Mouse (Mus musculus): ENCODE measurements around the gene Card14. TPM values are rescaled to one million over a fixed set of nuclear protein-coding genes. Genes with fewer than 3 reads are reported as not detected.
A peak's percentile ranks its signal among the peaks of the same experiment; 100 is the strongest.
"Not testable (repeated sequence)": the region's sequence is repeated elsewhere in the genome, so short reads cannot be mapped to it uniquely, and the experiment has no call there.

Gene Card14
- polyA plus RNA-seq, 1 experiment from 2014 or later, result 0.26 TPM

DNA sequence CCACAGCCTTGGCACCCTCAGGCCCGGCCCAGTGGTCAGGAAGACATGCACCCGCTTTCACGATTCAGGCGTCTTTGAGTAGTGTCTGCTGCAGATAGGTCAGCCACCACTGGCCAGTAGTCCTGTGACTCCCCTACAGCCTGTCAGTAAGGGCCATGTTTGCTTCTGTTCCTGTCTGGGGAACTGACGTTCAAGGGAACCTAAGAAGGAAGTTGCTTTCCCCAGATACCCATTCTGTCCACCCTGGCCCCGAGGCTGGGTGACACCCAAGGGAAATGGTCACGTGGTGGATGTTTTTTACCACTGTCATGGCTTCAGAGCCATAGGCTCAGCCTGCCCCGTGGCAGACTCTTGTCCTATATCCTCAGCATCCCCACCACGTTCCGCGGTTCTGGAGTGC is 69.8 kb downstream of the Card14 start:
- H3K27ac ChIP-seq, result no peak overlapping the region
- H3K4me3 ChIP-seq, result no peak overlapping the region
- no peak for ATAC-seq
- H3K9me3 ChIP-seq (replicated peaks), result no peaks in the 10 kb centered on the region
- no peaks in the 10 kb centered on the region for H3K27me3 ChIP-seq (replicated peaks)
- 68% methylated on average over 11 of the region's 11 CpGs for WGBS (ENCODE audit: insufficient replicate concordance)
- peaks cover 34% of the 10 kb centered on the region for H3K4me1 ChIP-seq
- peaks cover 17% of the 10 kb centered on the region; the same call in 1 of the 2 replicates for H3K36me3 ChIP-seq
- H3K4me2 ChIP-seq, result no peak overlapping the region
- no peak overlapping the region for H3K9ac ChIP-seq

DNA sequence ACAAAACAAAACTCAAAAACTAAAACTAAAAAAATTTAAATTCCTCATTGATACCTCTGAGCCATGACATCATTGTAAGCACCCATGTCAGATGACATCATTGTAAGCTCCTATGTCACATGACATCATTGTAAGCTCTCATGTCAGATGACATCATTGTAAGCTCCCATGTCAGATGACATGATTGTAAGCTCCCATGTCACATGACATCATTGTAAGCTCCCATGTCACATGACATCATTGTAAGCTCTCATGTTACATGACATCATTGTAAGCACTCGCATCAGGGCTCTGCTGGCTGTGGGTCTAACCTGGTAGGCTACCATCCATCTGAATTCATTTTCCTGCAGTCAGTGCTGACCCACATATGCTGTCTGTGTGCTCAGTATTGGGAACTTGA is 71.0 kb downstream of the Card14 start:
- H3K4me3 ChIP-seq, result no peak overlapping the region
- no peak overlapping the region for H3K27ac ChIP-seq
- ATAC-seq, result no peak
- H3K9me3 ChIP-seq (replicated peaks), result no peaks in the 10 kb centered on the region
- H3K9ac ChIP-seq, result no peak overlapping the region
- peaks cover 33% of the 10 kb centered on the region for H3K4me1 ChIP-seq
- H3K27me3 ChIP-seq (replicated peaks), result no peaks in the 10 kb centered on the region
- peaks cover 17% of the 10 kb centered on the region; the same call in 1 of the 2 replicates for H3K36me3 ChIP-seq
- no peak overlapping the region for H3K4me2 ChIP-seq
- WGBS (ENCODE audit: insufficient replicate concordance), result 82% methylated on average over 1 of the region's 1 CpGs

DNA sequence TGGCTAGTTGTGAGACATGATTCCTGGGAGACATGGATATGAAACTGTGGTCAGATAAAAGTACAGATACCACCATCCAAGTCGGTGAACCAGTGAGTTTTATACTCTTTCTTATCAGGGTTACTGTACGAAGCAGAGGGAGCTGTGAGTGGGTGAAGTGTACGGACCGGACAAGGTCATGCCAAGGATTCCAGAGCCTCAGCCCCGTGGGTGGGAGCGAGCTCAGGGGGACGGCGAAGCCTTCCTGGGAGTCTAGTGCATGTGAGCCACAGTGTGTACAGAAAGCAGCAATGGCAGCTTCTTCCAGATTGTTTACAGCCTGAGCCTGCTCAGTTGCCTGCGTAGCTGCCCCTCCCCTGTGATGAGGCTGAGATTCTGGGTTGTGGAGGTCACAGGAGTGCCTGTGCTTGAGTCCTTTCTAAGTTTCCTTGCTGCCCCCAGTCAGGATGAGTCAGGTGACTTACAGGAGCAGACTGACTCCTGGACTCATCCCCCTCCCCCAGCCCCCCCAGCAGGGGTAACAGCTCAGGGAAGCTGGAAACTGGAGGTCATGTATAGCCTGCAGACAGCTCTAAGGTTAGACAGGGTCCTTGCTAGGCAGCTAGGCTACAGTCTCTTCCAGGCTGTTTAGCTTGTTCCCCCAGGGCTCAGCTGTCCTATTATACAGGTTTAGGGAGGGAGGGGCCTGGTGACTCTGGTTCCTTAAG is 74.2 kb downstream of the Card14 start:
- no peak for ATAC-seq
- peaks cover 17% of the 10 kb centered on the region; the same call in 1 of the 2 replicates for H3K36me3 ChIP-seq
- 62% methylated on average over 9 of the region's 9 CpGs for WGBS (ENCODE audit: insufficient replicate concordance)
- H3K27ac ChIP-seq, result no peak overlapping the region
- H3K4me2 ChIP-seq, result no peak overlapping the region
- H3K4me1 ChIP-seq, result peaks cover 17% of the 10 kb centered on the region
- no peak overlapping the region for H3K4me3 ChIP-seq
- H3K9me3 ChIP-seq (replicated peaks), result no peaks in the 10 kb centered on the region
- no peak overlapping the region for H3K9ac ChIP-seq
- no peaks in the 10 kb centered on the region; the same call in 1 of the 2 replicates for H3K27me3 ChIP-seq (replicated peaks)

DNA sequence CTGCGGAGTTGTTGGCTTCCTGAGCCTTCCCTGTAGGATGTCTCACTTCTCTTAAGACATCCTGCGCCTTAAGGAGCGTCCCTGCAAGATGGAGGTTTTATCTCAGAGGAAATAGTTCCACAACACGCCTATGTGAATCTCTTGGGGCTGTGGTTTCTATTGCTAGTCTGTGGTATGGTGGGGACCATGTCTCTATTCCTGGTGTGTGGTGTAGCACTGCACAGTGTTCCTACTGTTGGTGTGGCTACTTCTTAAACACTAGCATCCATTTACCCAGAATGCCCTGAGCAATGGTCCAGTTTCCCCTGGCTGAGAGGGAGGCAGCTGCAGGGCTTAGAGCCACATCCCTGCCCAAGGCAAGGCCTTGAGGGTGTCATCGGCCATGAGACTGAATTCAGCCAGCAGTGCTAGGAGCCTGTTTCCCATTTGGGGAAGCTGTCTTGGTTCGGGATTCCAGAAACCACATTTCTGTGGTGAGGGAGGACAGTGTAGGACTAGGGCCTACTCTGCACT is 74.8 kb downstream of the Card14 start:
- H3K27me3 ChIP-seq (replicated peaks), result no peaks in the 10 kb centered on the region; the same call in 1 of the 2 replicates
- peaks cover 17% of the 10 kb centered on the region; the same call in 1 of the 2 replicates for H3K4me1 ChIP-seq
- no peak overlapping the region for H3K4me2 ChIP-seq
- H3K9ac ChIP-seq, result no peak overlapping the region
- H3K27ac ChIP-seq, result no peak overlapping the region
- peaks cover 13% of the 10 kb centered on the region; the same call in 1 of the 2 replicates for H3K36me3 ChIP-seq
- ATAC-seq, result no peak
- WGBS (ENCODE audit: insufficient replicate concordance), result 36% methylated on average over 6 of the region's 6 CpGs
- no peaks in the 10 kb centered on the region for H3K9me3 ChIP-seq (replicated peaks)
- H3K4me3 ChIP-seq, result no peak overlapping the region

DNA sequence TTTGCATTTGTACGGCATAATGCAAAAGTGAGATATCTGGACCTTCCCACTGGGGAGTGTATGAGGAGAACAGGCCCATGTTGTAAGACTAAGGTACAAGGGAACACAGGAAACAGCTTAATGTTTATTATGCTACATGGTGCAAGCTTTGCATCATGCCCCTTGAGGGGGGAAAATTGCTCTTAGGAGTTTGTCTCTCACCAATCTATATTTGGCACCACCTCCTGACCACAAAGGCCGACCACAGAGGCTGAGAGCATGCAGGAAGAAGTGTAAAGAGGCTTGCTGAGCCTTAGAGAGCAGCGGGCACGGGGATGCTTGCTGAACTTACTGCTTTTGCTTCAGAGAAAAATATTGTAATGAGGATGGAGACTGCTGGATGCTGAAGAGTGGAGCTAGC is 77.3 kb downstream of the Card14 start:
- H3K9me3 ChIP-seq (replicated peaks), result no peaks in the 10 kb centered on the region
- H3K9ac ChIP-seq, result no peak overlapping the region
- WGBS (ENCODE audit: insufficient replicate concordance), result 18% methylated on average over 4 of the region's 4 CpGs
- no peak overlapping the region for H3K27ac ChIP-seq
- no peak overlapping the region for H3K4me2 ChIP-seq
- H3K4me1 ChIP-seq, result peaks cover 22% of the 10 kb centered on the region; the same call in 1 of the 2 replicates
- H3K27me3 ChIP-seq (replicated peaks), result peaks cover 24% of the 10 kb centered on the region
- ATAC-seq, result no peak
- no peak overlapping the region for H3K4me3 ChIP-seq
- no peaks in the 10 kb centered on the region for H3K36me3 ChIP-seq

DNA sequence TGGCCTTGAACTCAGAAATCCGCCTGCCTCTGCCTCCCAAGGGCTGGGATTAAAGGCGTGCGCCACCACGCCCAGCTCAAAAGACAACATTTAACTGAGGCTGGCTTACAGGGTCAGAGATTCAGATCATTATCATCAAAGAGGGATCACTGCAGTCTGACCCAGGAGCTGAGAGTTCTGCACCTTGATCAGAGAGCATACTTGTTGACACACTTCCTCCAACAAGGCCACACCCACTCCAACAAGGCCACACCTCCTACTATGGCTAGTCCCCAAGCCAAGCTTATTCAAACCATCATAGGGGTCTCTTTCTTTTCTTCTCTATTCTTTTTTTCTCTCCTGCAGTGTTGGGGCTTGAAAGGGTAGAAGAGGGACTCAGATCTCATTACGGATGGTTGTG is 78.7 kb downstream of the Card14 start:
- Histone ChIP-seq H3K4me3 (no peak overlapping the region), H3K36me3 (no peaks in the 10 kb centered on the region), H3K27me3 (replicated peaks) (peaks cover 38% of the 10 kb centered on the region), H3K9ac (no peak overlapping the region), H3K9me3 (replicated peaks) (no peaks in the 10 kb centered on the region), H3K27ac (no peak overlapping the region), H3K4me2 (no peak overlapping the region), H3K4me1 (peaks cover 34% of the 10 kb centered on the region)
- ATAC-seq, result no peak
- WGBS (ENCODE audit: insufficient replicate concordance), result 86% methylated on average over 5 of the region's 5 CpGs

DNA sequence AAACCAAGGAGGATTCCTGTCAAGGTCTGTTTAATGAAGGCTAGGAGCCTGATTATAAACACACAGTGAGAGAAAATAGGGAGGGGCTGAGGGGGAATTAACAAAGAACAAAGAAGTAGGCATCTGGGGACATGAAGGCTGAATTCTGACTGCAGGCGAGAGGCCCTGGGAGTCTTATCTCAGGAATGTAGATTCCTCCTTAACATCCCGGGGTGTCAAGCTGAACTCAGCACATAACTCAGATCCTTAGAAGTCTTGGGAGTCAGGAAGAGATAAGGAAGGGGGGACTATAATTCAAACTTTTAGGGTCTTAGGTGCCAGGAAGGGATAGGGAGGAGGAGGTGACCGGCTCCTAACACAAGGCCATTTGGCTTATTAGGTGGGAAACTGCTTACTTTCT is 79.7 kb downstream of the Card14 start:
- WGBS (ENCODE audit: insufficient replicate concordance), result 21% methylated on average over 3 of the region's 3 CpGs
- H3K4me1 ChIP-seq, result peaks cover 34% of the 10 kb centered on the region
- not testable (repeated sequence) for H3K27ac ChIP-seq; H3K36me3 ChIP-seq; ATAC-seq; H3K9ac ChIP-seq; H3K9me3 ChIP-seq (replicated peaks); H3K4me2 ChIP-seq; H3K4me3 ChIP-seq
- H3K27me3 ChIP-seq (replicated peaks), result peaks cover 43% of the 10 kb centered on the region

DNA sequence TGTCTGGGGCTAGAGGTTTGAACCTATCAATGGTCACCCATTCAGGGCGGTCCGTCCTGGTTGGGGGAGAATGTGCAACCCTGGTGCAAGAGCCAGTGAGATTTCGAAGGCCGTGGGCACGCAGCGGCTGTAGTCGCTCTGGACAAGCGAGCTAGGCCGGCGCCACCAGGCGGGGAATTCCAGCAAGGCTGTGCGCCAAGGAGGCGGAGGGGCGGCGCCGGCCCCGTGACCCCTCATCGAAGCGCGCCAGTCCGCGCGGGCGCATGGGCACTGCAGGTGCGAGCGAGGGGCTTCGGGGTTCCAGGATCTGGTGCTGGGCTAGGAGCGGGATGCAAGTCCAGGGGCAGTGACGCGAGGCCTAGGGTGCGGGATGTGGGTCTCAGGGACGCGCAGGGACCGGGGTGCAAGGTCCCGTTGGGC is 82.3 kb downstream of the Card14 start:
- peak overlapping the region; percentile 81; the same call in 1 of the 2 replicates for H3K27ac ChIP-seq
- peak overlapping the region; percentile 80 for H3K4me3 ChIP-seq
- no peaks in the 10 kb centered on the region for H3K9me3 ChIP-seq (replicated peaks)
- H3K36me3 ChIP-seq, result no peaks in the 10 kb centered on the region
- peak overlapping the region; percentile 75 for H3K9ac ChIP-seq
- peaks cover 54% of the 10 kb centered on the region for H3K4me1 ChIP-seq
- peak overlapping the region; percentile 97 for H3K4me2 ChIP-seq
- WGBS (ENCODE audit: insufficient replicate concordance), result under 1% methylated on average over 35 of the region's 35 CpGs
- 0 out of 2 replicates have a peak, but pooled peaks have one; percentile 6 for ATAC-seq
- H3K27me3 ChIP-seq (replicated peaks), result peaks cover 43% of the 10 kb centered on the region

DNA sequence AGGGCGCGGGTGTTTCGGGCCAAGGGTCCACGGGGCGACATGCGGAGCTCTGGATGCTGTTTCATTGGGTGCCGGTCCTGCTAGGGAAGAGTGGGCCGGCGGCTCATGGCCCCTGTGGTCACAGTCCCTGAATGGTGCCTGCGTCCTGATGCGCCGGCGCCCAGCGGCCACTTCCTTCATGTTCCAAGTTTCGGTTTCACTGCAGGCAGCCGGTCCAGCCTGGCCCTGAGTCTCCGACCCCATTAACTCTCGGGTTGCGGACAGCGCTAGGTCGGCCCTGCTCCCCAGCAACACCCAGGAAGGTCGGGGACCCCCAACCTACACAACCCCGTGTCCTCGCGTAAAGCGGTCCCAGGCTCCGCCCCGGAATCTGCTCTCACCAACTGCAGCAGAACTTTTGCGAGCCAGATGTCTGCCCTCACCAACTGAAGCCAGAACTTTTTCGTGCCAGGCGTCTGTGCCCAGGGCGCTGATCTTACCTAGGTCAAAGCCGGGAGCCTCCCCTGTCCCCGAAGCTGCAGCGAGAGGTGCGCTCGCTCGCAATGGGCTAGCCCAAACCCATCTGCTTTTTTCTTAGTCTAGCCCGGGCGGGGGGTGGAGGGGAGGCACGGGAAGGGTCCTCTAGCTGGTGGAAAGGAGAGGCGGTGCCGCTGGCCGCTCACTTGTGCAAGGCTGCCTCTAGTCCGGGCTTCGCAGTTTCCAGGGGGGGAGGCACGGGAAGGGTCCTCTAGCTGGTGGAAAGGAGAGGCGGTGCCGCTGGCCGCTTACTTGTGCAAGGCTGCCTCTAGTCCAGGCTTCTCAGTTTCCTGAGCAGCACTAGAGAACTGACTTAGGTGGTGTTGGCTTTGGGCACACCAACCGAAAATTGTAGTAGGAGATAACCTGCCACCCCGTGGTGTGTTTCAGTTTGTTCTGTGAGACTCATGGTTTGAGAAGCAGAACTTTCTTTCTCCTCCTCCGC is 83.0 kb downstream of the Card14 start:
- no peaks in the 10 kb centered on the region for H3K9me3 ChIP-seq (replicated peaks)
- 2% methylated on average over 53 of the region's 53 CpGs for whole genome bisulfite sequencing (ENCODE audit: insufficient replicate concordance)
- H3K4me3 ChIP-seq, result peak overlapping the region; percentile 80
- peak overlapping the region; percentile 81 for H3K27ac ChIP-seq
- H3K27me3 ChIP-seq (replicated peaks), result peaks cover 43% of the 10 kb centered on the region
- ATAC-seq, result no peak
- peak overlapping the region; percentile 75 for H3K9ac ChIP-seq
- H3K36me3 ChIP-seq, result no peaks in the 10 kb centered on the region
- H3K4me1 ChIP-seq, result peaks cover 55% of the 10 kb centered on the region
- peak overlapping the region; percentile 97 for H3K4me2 ChIP-seq

DNA sequence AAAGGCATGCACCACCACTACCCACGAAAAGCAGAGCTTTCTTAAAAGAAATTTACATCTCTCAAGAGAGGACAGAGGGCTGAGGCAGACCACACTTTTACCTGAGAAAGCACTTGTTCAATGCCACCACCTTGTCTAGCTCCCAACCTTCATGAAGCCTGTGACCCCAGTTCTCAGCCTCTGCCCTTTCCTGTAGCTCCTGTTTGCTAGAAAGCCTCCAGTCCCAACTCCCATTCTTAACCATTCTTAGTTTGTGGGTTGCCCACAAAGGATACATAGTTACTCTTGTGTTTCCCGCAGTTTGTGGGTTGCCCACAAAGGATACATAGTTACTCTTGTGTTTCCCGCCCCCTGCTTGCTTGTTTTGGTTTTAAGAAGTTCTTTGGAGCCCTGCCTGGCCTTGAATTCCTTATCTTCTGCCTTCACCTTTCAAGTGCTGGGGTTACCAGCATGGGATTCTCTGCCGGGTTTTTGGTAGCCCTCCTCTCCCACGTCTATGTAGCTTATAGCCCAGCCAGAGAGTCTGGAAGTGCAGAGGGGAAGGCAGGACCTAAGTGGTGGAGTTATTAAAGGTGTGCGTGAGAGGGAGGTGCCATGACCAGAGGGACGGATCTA is 83.9 kb downstream of the Card14 start:
- H3K4me2 ChIP-seq, result peak overlapping the region; percentile 97
- H3K9ac ChIP-seq, result peak overlapping the region; percentile 75
- peaks cover 43% of the 10 kb centered on the region for H3K27me3 ChIP-seq (replicated peaks)
- no peaks in the 10 kb centered on the region for H3K9me3 ChIP-seq (replicated peaks)
- peak overlapping the region; percentile 81 for H3K27ac ChIP-seq
- H3K4me3 ChIP-seq, result peak overlapping the region; percentile 80
- peak; percentile 46 for ATAC-seq
- WGBS (ENCODE audit: insufficient replicate concordance), result 15% methylated on average over 7 of the region's 7 CpGs
- peaks cover 57% of the 10 kb centered on the region for H3K4me1 ChIP-seq
- H3K36me3 ChIP-seq, result no peaks in the 10 kb centered on the region

DNA sequence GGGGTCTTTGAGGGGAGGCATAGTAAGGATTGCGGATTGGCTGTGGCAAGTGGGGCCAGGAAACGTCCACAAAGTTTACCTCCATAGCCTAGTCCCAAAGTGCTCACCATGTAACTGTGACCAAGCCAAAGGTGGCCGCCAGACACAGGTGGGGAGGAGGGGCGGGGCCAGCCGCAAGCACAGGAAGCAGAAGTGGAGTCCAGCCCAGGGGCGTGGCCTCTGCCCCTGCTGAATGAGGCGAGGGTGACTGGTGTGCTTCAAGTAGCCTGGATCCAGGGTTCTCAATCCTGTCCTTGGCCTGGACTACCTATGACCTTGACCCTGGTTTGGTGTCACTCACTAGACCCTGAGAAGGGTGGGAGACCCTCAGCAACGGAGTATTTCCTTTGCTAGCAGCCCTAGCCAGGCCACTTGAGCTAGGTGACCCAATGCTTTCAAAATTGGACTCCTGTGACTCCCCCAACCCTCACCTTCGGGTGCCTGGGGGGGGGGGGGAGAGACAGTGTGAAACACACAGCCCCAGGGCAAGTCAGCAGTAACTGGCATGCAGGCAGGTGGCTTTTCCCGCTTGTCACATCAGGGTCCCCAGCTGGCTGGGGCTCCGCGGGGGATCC is 84.5 kb downstream of the Card14 start:
- peak; percentile 77 for ATAC-seq
- H3K4me2 ChIP-seq, result peak overlapping the region; percentile 97
- peak overlapping the region; percentile 80 for H3K4me3 ChIP-seq
- peaks cover 43% of the 10 kb centered on the region for H3K27me3 ChIP-seq (replicated peaks)
- WGBS (ENCODE audit: insufficient replicate concordance), result 9% methylated on average over 12 of the region's 12 CpGs
- H3K36me3 ChIP-seq, result no peaks in the 10 kb centered on the region
- H3K27ac ChIP-seq, result peak overlapping the region; percentile 81
- H3K9me3 ChIP-seq (replicated peaks), result no peaks in the 10 kb centered on the region
- H3K4me1 ChIP-seq, result peaks cover 55% of the 10 kb centered on the region
- H3K9ac ChIP-seq, result peak overlapping the region; percentile 75
